In the genomic region with DNA sequence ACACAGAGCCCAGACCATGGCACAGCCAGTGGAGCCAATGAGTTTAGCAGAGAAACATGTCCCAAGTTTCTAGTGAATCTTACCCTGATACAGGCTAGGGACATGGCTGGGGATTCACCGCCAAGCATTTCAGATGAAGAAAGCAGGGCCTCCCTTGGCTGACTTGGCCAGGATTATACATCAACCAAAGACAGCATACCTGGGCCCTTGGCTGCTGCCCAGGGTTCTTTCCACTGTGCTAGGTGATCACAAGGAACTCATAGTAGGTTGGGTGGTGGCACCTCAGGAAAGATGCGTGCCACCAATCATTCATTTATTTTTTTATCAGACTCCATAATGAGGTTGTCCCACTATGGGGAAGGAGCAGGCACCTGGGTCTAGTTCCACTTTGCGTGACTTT, we compare ENCODE assay signal across 25 mouse cellular contexts. TPM values are rescaled to one million over a fixed set of nuclear protein-coding genes. Genes with fewer than 3 reads are reported as not detected.
DNase-seq lines count a peak whose midpoint lies in the region; ATAC-seq lines count a peak whose summit lies in the region.
"Had no signal": no experiment of that assay in that cellular context is flagged by ENCODE, and none has a peak within 500 bp of the region (broad histone marks: within the 10 kb centered on the region; RNA-seq: fewer than 3 reads in every experiment).

No protein-coding gene starts in this region.

- DNase-seq in kidney, adult 18-20 months: peak; percentile 76
- peak; percentile 91 for DNase-seq in kidney, adult 9 months
- peak; percentile 86 to 91 for DNase-seq in kidney, postnatal 25 days
- no peak for DNase-seq in cerebellum, adult 8-10 months
- DNase-seq: adrenal gland, postnatal 10 days; adrenal gland, postnatal 36 days; B cell, adult 2 months; cerebellum, adult 18-20 months; cerebellum, adult 9-11 months; cerebellum, postnatal 25 days; gastrocnemius, postnatal 25 days; heart, adult 18-20 months; heart, postnatal 10 days; heart, postnatal 4 days had no signal

- H3K27me3 ChIP-seq in kidney, embryonic 15.5 days: no peaks in the 10 kb centered on the region
- no peaks in the 10 kb centered on the region for H3K27me3 ChIP-seq in intestine, embryonic 15.5 days (replicated peaks)
- H3K27me3 ChIP-seq: embryonic facial prominence, embryonic 12.5 days; embryonic facial prominence, embryonic 15.5 days; Patski had no signal

- H3K27ac ChIP-seq in kidney, embryonic 15.5 days: no peak overlapping the region
- H3K27ac ChIP-seq in intestine, embryonic 15.5 days: no peak overlapping the region
- H3K27ac ChIP-seq: embryonic facial prominence, embryonic 12.5 days; embryonic facial prominence, embryonic 15.5 days; heart, embryonic 15.5 days; hindbrain, embryonic 14.5 days; hindbrain, postnatal 0 days had no signal

- no peaks in the 10 kb centered on the region for H3K9me3 ChIP-seq in kidney, embryonic 15.5 days (replicated peaks)
- no peaks in the 10 kb centered on the region for H3K9me3 ChIP-seq in intestine, embryonic 15.5 days
- H3K9me3 ChIP-seq: embryonic facial prominence, embryonic 12.5 days; embryonic facial prominence, embryonic 15.5 days; G1E; heart, embryonic 15.5 days had no signal

- H3K4me1 ChIP-seq in kidney, embryonic 15.5 days: no peaks in the 10 kb centered on the region
- H3K4me1 ChIP-seq in intestine, embryonic 15.5 days (replicated peaks): no peaks in the 10 kb centered on the region
- H3K4me1 ChIP-seq: embryonic facial prominence, embryonic 15.5 days; heart, embryonic 12.5 days; heart, embryonic 15.5 days had no signal

- no peaks in the 10 kb centered on the region for H3K36me3 ChIP-seq in kidney, embryonic 15.5 days
- H3K36me3 ChIP-seq in intestine, embryonic 15.5 days: no peaks in the 10 kb centered on the region
- H3K36me3 ChIP-seq: embryonic facial prominence, embryonic 12.5 days; embryonic facial prominence, embryonic 15.5 days; G1E; heart, embryonic 12.5 days; heart, embryonic 15.5 days had no signal

- H3K4me3 ChIP-seq in kidney, embryonic 15.5 days (replicated peaks): no peak overlapping the region
- H3K4me3 ChIP-seq in intestine, embryonic 15.5 days (replicated peaks): no peak overlapping the region
- H3K4me3 ChIP-seq: embryonic facial prominence, embryonic 12.5 days; embryonic facial prominence, embryonic 15.5 days; heart, embryonic 12.5 days; heart, embryonic 15.5 days had no signal

- 92% methylated on average over 3 of the region's 3 CpGs for WGBS in kidney, embryonic 15.5 days
- WGBS in intestine, embryonic 15.5 days: 94% methylated on average over 3 of the region's 3 CpGs

- H3K4me2 ChIP-seq in kidney, embryonic 15.5 days: no peak overlapping the region
- H3K4me2 ChIP-seq in intestine, embryonic 15.5 days (replicated peaks): no peak overlapping the region
- H3K4me2 ChIP-seq: embryonic facial prominence, embryonic 12.5 days; embryonic facial prominence, embryonic 15.5 days; heart, embryonic 12.5 days; heart, embryonic 15.5 days; hindbrain, embryonic 14.5 days had no signal

- ATAC-seq in kidney, embryonic 15.5 days (replicated peaks; ENCODE audit: low FRiP score): no peak
- no peak for ATAC-seq in intestine, embryonic 15.5 days
- ATAC-seq: forebrain, embryonic 14.5 days; hindbrain, postnatal 0 days; Patski had no signal

- H3K9ac ChIP-seq in kidney, embryonic 15.5 days: no peak overlapping the region
- H3K9ac ChIP-seq in intestine, embryonic 15.5 days: no peak overlapping the region
- H3K9ac ChIP-seq: embryonic facial prominence, embryonic 12.5 days; embryonic facial prominence, embryonic 15.5 days; heart, embryonic 12.5 days; heart, embryonic 15.5 days; hindbrain, embryonic 14.5 days had no signal

RNA-seq across cellular contexts. Expression of a gene that starts 44.5 kb away (rescaled TPM):
- polyA plus RNA-seq in kidney, embryonic 15.5 days (2015; fragmentation: Nextera tagmentation; extraction: Ambion mirVana): 280 and 313 TPM in 2 replicates
- polyA plus RNA-seq in intestine, embryonic 15.5 days (2015; fragmentation: Nextera tagmentation; extraction: Ambion mirVana): 268 and 270 TPM in 2 replicates

RNA-seq across cellular contexts. Expression of a gene that starts 44.5 kb away (rescaled TPM):
- 25.1 and 25.5 TPM in 2 replicates for polyA plus RNA-seq in kidney, embryonic 15.5 days (2015; fragmentation: Nextera tagmentation; extraction: Ambion mirVana)
- polyA plus RNA-seq in intestine, embryonic 15.5 days (2015; fragmentation: Nextera tagmentation; extraction: Ambion mirVana): 15.3 and 16.8 TPM in 2 replicates
